Mouse (Mus musculus): ENCODE data around the gene Scn5a. TPM values are rescaled to one million over a fixed set of nuclear protein-coding genes. Genes with fewer than 3 reads are reported as not detected.

Scn5a gene
- polyA plus RNA-seq, 1 experiment from 2014 or later, result 0.34 TPM

DNA sequence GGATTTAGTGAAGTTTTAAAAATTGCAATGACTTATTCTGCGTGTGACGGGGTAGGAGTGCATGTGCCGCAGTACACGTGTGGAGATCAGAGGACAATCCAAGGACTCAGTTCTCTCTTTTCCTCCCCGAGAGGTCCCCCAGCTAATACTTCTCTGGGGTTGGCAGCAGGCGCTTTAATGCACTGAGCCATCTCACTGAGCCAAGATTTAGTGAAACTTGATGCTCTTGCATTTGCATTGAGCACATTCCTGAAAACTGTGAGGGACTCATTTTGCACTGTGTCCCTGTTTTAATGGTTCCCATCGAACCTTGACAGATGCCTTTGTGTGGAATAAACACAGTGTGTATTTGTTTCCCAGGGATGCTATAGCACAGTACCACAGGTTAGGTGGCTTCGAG is 25.8 kb upstream of the Scn5a start:
- Histone ChIP-seq H3K4me2 (replicated peaks; ENCODE audit: low read depth) (no peak overlapping the region), H3K27me3 (replicated peaks; ENCODE audit: control insufficient read depth, insufficient read depth, low read length) (no peaks in the 10 kb centered on the region), H3K9me3 (ENCODE audit: control insufficient read depth) (no peaks in the 10 kb centered on the region), H3K36me3 (ENCODE audit: control insufficient read depth, insufficient read depth) (no peaks in the 10 kb centered on the region), H3K4me1 (replicated peaks; ENCODE audit: control insufficient read depth, insufficient read depth, low read length) (no peaks in the 10 kb centered on the region), H3K9ac (ENCODE audit: low read depth, low read length) (no peak overlapping the region), H3K4me3 (ENCODE audit: low read depth, low read length) (no peak overlapping the region), H3K27ac (ENCODE audit: low read depth, low read length) (no peak overlapping the region)
- 70% methylated on average over 8 of the region's 8 CpGs for WGBS
- no peak for ATAC-seq
- TF ChIP-seq CTCF (IDR thresholded peaks at IDR 0.05; ENCODE audit: low read depth), result no peak

DNA sequence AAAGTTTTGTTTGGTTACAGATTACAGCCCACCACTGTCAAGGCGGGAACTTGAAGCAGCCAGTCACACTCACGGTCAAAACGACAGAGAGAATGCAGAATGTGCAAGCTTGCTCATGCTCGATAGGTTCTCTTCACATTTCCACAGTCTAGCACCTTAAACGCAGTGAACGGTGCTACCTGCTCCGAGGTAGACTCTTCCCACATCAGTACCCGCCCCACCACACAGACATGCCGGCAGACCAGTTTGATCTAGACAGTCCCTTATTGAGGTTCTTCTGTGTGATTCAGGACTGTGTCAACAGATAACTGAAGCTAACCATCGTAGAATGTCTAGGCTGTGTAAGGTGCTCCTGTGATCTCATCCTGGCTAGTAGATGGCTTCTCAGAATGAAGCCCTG is 19.7 kb upstream of the Scn5a start:
- no peaks in the 10 kb centered on the region for H3K4me1 ChIP-seq (replicated peaks; ENCODE audit: control insufficient read depth, insufficient read depth, low read length)
- H3K9ac ChIP-seq (ENCODE audit: low read depth, low read length), result no peak overlapping the region
- H3K9me3 ChIP-seq (ENCODE audit: control insufficient read depth), result no peaks in the 10 kb centered on the region
- no peak overlapping the region for H3K4me2 ChIP-seq (replicated peaks; ENCODE audit: low read depth)
- H3K36me3 ChIP-seq (ENCODE audit: control insufficient read depth, insufficient read depth), result no peaks in the 10 kb centered on the region
- no peak overlapping the region for H3K4me3 ChIP-seq (ENCODE audit: low read depth, low read length)
- no peak for TF ChIP-seq CTCF (IDR thresholded peaks at IDR 0.05; ENCODE audit: low read depth)
- 62% methylated on average over 10 of the region's 10 CpGs for WGBS
- no peak overlapping the region for H3K27ac ChIP-seq (ENCODE audit: low read depth, low read length)
- ATAC-seq, result no peak
- H3K27me3 ChIP-seq (replicated peaks; ENCODE audit: control insufficient read depth, insufficient read depth, low read length), result 0 out of 2 replicates have a peak, but pooled peaks cover 3% of the 10 kb centered on the region

DNA sequence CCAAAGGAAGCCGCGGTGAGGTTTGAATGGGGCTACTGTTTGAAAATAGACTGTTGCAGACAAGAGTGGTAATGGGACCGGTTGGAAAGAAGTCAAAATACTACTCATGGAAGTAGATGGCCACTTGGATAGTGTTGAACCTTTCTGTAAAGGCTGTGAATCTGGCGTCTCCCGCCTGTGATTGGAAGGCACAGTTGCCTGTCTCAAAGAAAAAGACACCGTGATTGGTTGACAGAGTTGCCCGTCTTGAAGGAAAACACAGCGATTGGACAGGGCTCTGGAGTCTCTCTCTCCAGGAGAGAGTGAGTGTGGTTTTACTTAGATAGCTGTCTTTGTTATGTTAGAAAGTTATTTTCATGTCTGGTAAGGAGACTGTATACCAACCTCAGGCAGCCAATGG is 18.5 kb upstream of the Scn5a start:
- no peaks in the 10 kb centered on the region for H3K36me3 ChIP-seq (ENCODE audit: control insufficient read depth, insufficient read depth)
- no peak for TF ChIP-seq CTCF (IDR thresholded peaks at IDR 0.05; ENCODE audit: low read depth)
- no peak overlapping the region for H3K9ac ChIP-seq (ENCODE audit: low read depth, low read length)
- WGBS, result 76% methylated on average over 8 of the region's 8 CpGs
- no peak overlapping the region for H3K4me3 ChIP-seq (ENCODE audit: low read depth, low read length)
- no peaks in the 10 kb centered on the region for H3K9me3 ChIP-seq (ENCODE audit: control insufficient read depth)
- H3K4me2 ChIP-seq (replicated peaks; ENCODE audit: low read depth), result no peak overlapping the region
- no peak for ATAC-seq
- no peaks in the 10 kb centered on the region for H3K4me1 ChIP-seq (replicated peaks; ENCODE audit: control insufficient read depth, insufficient read depth, low read length)
- 0 out of 2 replicates have a peak, but pooled peaks cover 3% of the 10 kb centered on the region for H3K27me3 ChIP-seq (replicated peaks; ENCODE audit: control insufficient read depth, insufficient read depth, low read length)
- no peak overlapping the region for H3K27ac ChIP-seq (ENCODE audit: low read depth, low read length)

DNA sequence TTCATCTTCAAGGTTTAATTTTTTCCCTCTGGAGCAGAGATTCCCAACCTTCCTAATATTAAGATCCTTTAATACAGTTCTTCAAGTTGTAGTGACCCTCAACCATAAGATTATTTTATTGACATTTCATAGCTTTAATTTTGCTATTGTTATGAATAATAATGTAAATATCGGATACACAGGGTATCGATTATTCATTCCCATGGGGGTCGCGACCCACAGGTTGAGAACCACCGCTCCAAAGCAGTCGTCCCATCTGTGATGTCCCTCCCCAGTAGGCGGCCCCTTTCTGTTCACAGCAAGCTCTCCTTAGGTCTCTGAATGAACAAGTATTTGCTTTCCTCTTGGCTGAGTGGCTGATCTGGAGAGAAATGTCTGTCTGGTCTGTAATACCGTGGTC is 10.8 kb upstream of the Scn5a start:
- WGBS, result 85% methylated on average over 8 of the region's 8 CpGs
- no peak for TF ChIP-seq CTCF (IDR thresholded peaks at IDR 0.05; ENCODE audit: low read depth)
- Histone ChIP-seq H3K27me3 (replicated peaks; ENCODE audit: control insufficient read depth, insufficient read depth, low read length) (no peaks in the 10 kb centered on the region), H3K4me2 (replicated peaks; ENCODE audit: low read depth) (no peak overlapping the region), H3K9ac (ENCODE audit: low read depth, low read length) (no peak overlapping the region), H3K4me1 (replicated peaks; ENCODE audit: control insufficient read depth, insufficient read depth, low read length) (no peaks in the 10 kb centered on the region), H3K27ac (ENCODE audit: low read depth, low read length) (no peak overlapping the region), H3K9me3 (ENCODE audit: control insufficient read depth) (no peaks in the 10 kb centered on the region), H3K4me3 (ENCODE audit: low read depth, low read length) (no peak overlapping the region), H3K36me3 (ENCODE audit: control insufficient read depth, insufficient read depth) (no peaks in the 10 kb centered on the region)
- no peak for ATAC-seq

DNA sequence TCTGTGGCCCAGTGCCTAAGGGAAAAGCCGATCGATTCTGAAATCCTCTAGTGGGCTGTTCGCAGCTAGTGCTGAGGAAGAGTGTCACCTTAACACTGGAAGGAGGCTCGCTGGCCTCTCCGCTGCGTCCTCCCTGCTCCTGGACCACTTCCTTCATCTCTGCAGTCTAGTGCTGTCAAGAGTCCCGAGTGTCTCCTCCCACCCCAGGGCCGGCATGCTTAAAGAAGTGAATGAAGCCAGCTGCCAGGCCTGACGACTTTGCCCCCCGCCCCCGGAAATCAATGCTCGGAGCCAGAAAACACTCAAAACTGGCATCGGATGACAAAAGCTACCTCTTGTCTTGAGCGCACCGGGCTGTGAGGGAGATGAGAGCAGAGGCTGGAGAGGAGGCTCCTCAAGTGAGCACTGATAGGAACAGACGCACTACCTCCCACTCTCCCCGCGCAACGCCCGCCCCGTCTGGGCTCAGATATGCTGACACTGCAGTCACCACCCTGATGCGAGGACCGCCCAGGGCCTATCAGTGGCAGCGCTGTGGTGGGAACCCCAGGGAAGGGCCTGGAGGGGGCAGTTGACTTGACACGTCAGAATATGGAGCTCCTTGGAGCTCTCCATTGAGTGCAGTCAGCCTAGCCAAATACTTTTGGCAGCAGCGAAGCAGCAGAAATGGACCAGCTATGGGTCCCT is 10.1 kb upstream of the Scn5a start:
- 28% methylated on average over 26 of the region's 26 CpGs for WGBS
- Histone ChIP-seq H3K4me1 (replicated peaks; ENCODE audit: control insufficient read depth, insufficient read depth, low read length) (no peaks in the 10 kb centered on the region), H3K4me2 (replicated peaks; ENCODE audit: low read depth) (no peak overlapping the region; the same call in 1 of the 2 replicates), H3K9me3 (ENCODE audit: control insufficient read depth) (no peaks in the 10 kb centered on the region), H3K27ac (ENCODE audit: low read depth, low read length) (no peak overlapping the region), H3K9ac (ENCODE audit: low read depth, low read length) (no peak overlapping the region), H3K36me3 (ENCODE audit: control insufficient read depth, insufficient read depth) (no peaks in the 10 kb centered on the region), H3K27me3 (replicated peaks; ENCODE audit: control insufficient read depth, insufficient read depth, low read length) (no peaks in the 10 kb centered on the region), H3K4me3 (ENCODE audit: low read depth, low read length) (no peak overlapping the region)
- no peak for TF ChIP-seq CTCF (IDR thresholded peaks at IDR 0.05; ENCODE audit: low read depth)
- no peak for ATAC-seq

DNA sequence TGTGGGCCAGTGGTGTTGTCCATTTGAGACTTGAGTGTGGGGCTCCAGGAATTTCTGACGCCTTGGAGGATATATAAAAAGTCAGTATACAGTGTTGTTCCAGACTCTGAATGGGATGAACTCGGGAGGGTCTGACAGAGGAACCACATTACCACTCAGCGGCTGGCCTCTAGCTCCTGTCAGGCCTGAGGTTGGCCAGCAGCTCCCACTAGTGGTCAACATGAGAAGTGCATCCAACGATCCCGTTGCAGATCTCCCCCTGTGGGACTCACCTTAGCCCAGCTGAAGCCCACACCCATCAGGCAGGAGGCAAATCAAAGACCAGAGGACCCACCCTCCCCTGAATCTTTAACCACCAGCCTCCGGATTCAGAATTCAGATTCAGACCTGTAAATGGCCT is 1.9 kb upstream of the Scn5a start:
- Histone ChIP-seq H3K27me3 (replicated peaks; ENCODE audit: control insufficient read depth, insufficient read depth, low read length) (peaks cover 49% of the 10 kb centered on the region), H3K4me2 (replicated peaks; ENCODE audit: low read depth) (no peak overlapping the region), H3K4me3 (ENCODE audit: low read depth, low read length) (no peak overlapping the region), H3K4me1 (replicated peaks; ENCODE audit: control insufficient read depth, insufficient read depth, low read length) (no peaks in the 10 kb centered on the region), H3K27ac (ENCODE audit: low read depth, low read length) (no peak overlapping the region), H3K36me3 (ENCODE audit: control insufficient read depth, insufficient read depth) (no peaks in the 10 kb centered on the region), H3K9ac (ENCODE audit: low read depth, low read length) (no peak overlapping the region), H3K9me3 (ENCODE audit: control insufficient read depth) (no peaks in the 10 kb centered on the region)
- 1% methylated on average over 6 of the region's 6 CpGs for WGBS
- ATAC-seq, result no peak
- peak; percentile 97 for TF ChIP-seq CTCF (IDR thresholded peaks at IDR 0.05; ENCODE audit: low read depth)

Data from intestine, postnatal 0 days (tissue).